Mouse (Mus musculus): ENCODE data around the gene Mblac2. TPM values are rescaled to one million over a fixed set of nuclear protein-coding genes. Genes with fewer than 3 reads are reported as not detected.

The Mblac2 gene
- total RNA-seq, 2 experiments from 2014 or later = 19.6 to 21.3 TPM

GRCm38 (mm10) chr13:81730362-81730761, 19.2 kb downstream of the Mblac2 start:
- DNase-seq (ENCODE audit: low spot score in 2 of 2) = no peak

- no peak for DNase-seq (ENCODE audit: low spot score in 2 of 2)
Observed at GRCm38 (mm10) chr13:81736606-81737005, 25.5 kb downstream of the Mblac2 start.

GRCm38 (mm10) chr13:81740898-81741297, 29.8 kb downstream of the Mblac2 start:
- DNase-seq (ENCODE audit: low spot score in 2 of 2) = no peak

- DNase-seq (ENCODE audit: low spot score in 2 of 2) = no peak
Observed at GRCm38 (mm10) chr13:81743391-81744091, 32.4 kb downstream of the Mblac2 start.

GRCm38 (mm10) chr13:81744092-81744396, 32.9 kb downstream of the Mblac2 start:
- DNase-seq (ENCODE audit: low spot score in 2 of 2) = no peak

GRCm38 (mm10) chr13:81754878-81755277, 43.7 kb downstream of the Mblac2 start:
- no peak for DNase-seq (ENCODE audit: low spot score in 2 of 2)

GRCm38 (mm10) chr13:81755324-81755723, 44.2 kb downstream of the Mblac2 start:
- DNase-seq (ENCODE audit: low spot score in 2 of 2) = no peak

- no peak for DNase-seq (ENCODE audit: low spot score in 2 of 2)
Observed at GRCm38 (mm10) chr13:81757058-81757660, 46.0 kb downstream of the Mblac2 start.

- DNase-seq (ENCODE audit: low spot score in 2 of 2) = peak; percentile 41 to 57
Observed at GRCm38 (mm10) chr13:81760379-81760778, 49.2 kb downstream of the Mblac2 start.

GRCm38 (mm10) chr13:81761566-81762186, 50.5 kb downstream of the Mblac2 start:
- DNase-seq (ENCODE audit: low spot score in 2 of 2) = peak; percentile 25 to 31

GRCm38 (mm10) chr13:81764173-81764572, 53.0 kb downstream of the Mblac2 start:
- DNase-seq (ENCODE audit: low spot score in 2 of 2) = no peak

GRCm38 (mm10) chr13:81767038-81767659, 56.0 kb downstream of the Mblac2 start:
- DNase-seq (ENCODE audit: low spot score in 2 of 2) = peak; percentile 90 to 97

- no peak for DNase-seq (ENCODE audit: low spot score in 2 of 2)
Observed at GRCm38 (mm10) chr13:81776217-81776616, 65.1 kb downstream of the Mblac2 start.

GRCm38 (mm10) chr13:81782475-81782874, 71.3 kb downstream of the Mblac2 start:
- no peak for DNase-seq (ENCODE audit: low spot score in 2 of 2)

GRCm38 (mm10) chr13:81782971-81783404, 71.8 kb downstream of the Mblac2 start, which contains the start of gene Cetn3:
Cetn3 (plus strand) TSS chr13:81783077.
- DNase-seq (ENCODE audit: low spot score in 2 of 2) = peak; percentile 85 to 93

- DNase-seq (ENCODE audit: low spot score in 2 of 2) = peak; percentile 95 to 96
Observed at GRCm38 (mm10) chr13:81783405-81784342, 72.5 kb downstream of the Mblac2 start.

- peak in 1 of 2 experiments; percentile 40 for DNase-seq (ENCODE audit: low spot score in 2 of 2)
Observed at GRCm38 (mm10) chr13:81785766-81786480, 74.8 kb downstream of the Mblac2 start.

GRCm38 (mm10) chr13:81790160-81790559, 79.0 kb downstream of the Mblac2 start:
- no peak for DNase-seq (ENCODE audit: low spot score in 2 of 2)

- DNase-seq (ENCODE audit: low spot score in 2 of 2) = no peak
Observed at GRCm38 (mm10) chr13:81791861-81792260, 80.7 kb downstream of the Mblac2 start.

GRCm38 (mm10) chr13:81793850-81794249, 82.7 kb downstream of the Mblac2 start:
- DNase-seq (ENCODE audit: low spot score in 2 of 2) = no peak

All from left cerebral cortex, adult 18-20 months (tissue).